Mouse (Mus musculus) megakaryocyte, embryonic 14.5 days (primary cell): ENCODE data around the gene Adgrb3.

ENCODE experiments used
- FLI1 ChIP-seq: IDR thresholded peaks from 2 replicates; pipeline ENCODE4 v1.6.1; 2012; ENCODE audit warnings: low read length, inconsistent platforms, mixed read lengths
- GATA1 ChIP-seq: IDR thresholded peaks from 3 replicates; pipeline ENCODE4 v1.6.1; 2012; ENCODE audit warnings: mixed read lengths, low read length, inconsistent platforms, borderline replicate concordance

- TF ChIP-seq GATA1 = no peak
- TF ChIP-seq FLI1 = no peak
These were observed 261.4 kb downstream of the Adgrb3 start for GRCm38 (mm10) chr1:25568096-25568495.
